Mouse (Mus musculus) stomach, embryonic 16.5 days (tissue): ENCODE measurements around the gene Tcp11l1. TPM values are rescaled to one million over a fixed set of nuclear protein-coding genes. Genes with fewer than 3 reads are reported as not detected.

Source experiments
- ATAC-seq: fragments of 200-750 bp; cut with Nextera tagmentation; 2 replicates; pipeline ENCODE4 v1.8.0; 2017; ENCODE audit warnings: moderate number of reproducible peaks, moderate TSS enrichment; ENCODE audit not compliant: insufficient read depth, low FRiP score
- H3K27ac ChIP-seq: fragments of 300-500 bp; sonication (generic); 2 replicates; pipeline ENCODE4 v1.5.1; 2014; ENCODE audit warnings: low read length
- H3K27me3 ChIP-seq: fragments of 300-500 bp; sonication (generic); 2 replicates; pipeline ENCODE4 v1.6.1; 2014; ENCODE audit warnings: low read length, control low read depth, mixed read lengths; ENCODE audit not compliant: control insufficient read depth, insufficient read depth
- H3K36me3 ChIP-seq: fragments of 300-500 bp; sonication (generic); 2 replicates; pipeline ENCODE4 v1.6.1; 2014; ENCODE audit warnings: low read length; ENCODE audit not compliant: control insufficient read depth, insufficient read depth
- H3K4me1 ChIP-seq: fragments of 300-500 bp; sonication (generic); 2 replicates; pipeline ENCODE4 v1.6.1; 2014; ENCODE audit warnings: low read length, control low read depth, mixed read lengths; ENCODE audit not compliant: control insufficient read depth, insufficient read depth
- H3K4me2 ChIP-seq: fragments of 300-500 bp; sonication (generic); 2 replicates; pipeline ENCODE4 v1.6.1; 2014; ENCODE audit warnings: low read depth, low read length, mixed read lengths
- H3K4me3 ChIP-seq: fragments of 300-500 bp; sonication (generic); replicated peaks from 2 replicates; pipeline ENCODE4 v1.5.1; 2014; ENCODE audit warnings: mild to moderate bottlenecking, low read length
- H3K9ac ChIP-seq: fragments of 300-500 bp; sonication (generic); 2 replicates; pipeline ENCODE4 v1.6.1; 2014; ENCODE audit warnings: low read length
- H3K9me3 ChIP-seq: fragments of 300-500 bp; sonication (generic); replicated peaks from 2 replicates; pipeline ENCODE4 v1.6.1; 2016; ENCODE audit warnings: low read length, control low read depth; ENCODE audit not compliant: control insufficient read depth
- WGBS: fragments of 180-500 bp; shearing (Covaris S2); extraction: QIAGEN DNeasy Blood & Tissue Kit; methylation state at CpG from one replicate; pipeline ENCODE4 v1.1.7; 2014; 5-methylcytosine and 5-hydroxymethylcytosine counted together
- polyA plus RNA-seq: library from polyadenylated mRNA; unstranded; fragments of >200 nt; fragmentation: Nextera tagmentation; extraction: Ambion mirVana; gene quantifications from 2 replicates; pipeline ENCODE4 v1.2.1, GENCODE M21; 2015

Tcp11l1 gene
- polyA plus RNA-seq, 1 experiment from 2014 or later: 25.8 TPM

DNA sequence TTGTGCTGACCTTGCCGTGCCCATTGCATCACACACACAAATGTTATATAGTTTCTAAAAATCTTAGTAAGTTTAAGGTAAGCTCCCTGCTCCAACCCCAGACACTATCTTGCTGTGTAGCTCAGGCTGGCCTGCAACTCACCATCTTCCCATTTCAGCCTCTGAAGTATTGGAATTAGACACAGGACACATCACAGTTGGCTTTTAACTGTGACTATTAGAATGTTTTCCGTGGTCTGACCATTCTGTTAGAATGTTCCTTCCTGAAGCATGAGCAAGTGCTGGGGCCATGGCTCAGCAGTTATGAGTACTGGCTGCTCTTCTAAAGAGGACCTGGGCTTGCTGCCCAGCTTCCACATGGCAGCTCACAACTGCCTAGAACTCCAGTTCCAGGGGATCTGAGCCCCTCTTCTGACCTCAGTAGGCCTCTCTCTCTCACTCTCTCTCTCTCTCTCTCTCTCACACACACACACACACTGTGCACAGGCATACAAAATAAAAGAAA is 5.3 kb upstream of the Tcp11l1 start:
- Histone ChIP-seq H3K4me3 (no peak overlapping the region), H3K36me3 (no peaks in the 10 kb centered on the region), H3K4me2 (no peak overlapping the region), H3K27ac (no peak overlapping the region), H3K4me1 (no peaks in the 10 kb centered on the region), H3K27me3 (no peaks in the 10 kb centered on the region), H3K9me3 (no peaks in the 10 kb centered on the region), H3K9ac (no peak overlapping the region)
- no peak for ATAC-seq
- 83% methylated on average over 2 of the region's 2 CpGs for WGBS

DNA sequence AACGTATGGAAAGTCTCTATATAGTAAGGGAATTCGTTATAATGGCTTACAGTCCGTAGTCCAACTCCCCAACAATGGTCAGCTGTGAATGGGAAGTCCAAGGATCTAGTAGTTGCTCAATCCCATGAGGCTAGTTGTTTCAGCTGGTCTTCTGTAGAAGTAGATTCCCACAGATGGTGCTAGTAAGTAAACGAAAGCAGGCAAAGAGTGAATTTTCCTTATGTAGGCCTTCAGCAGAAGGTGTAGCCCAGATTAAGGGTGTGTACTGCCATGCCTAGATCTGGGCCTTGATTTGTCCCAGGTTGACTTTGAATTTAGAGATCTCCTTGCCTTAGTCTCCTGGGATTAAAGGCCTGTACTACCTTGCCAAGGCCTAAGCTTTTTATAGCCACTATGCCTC is 4.3 kb upstream of the Tcp11l1 start, which contains the start of gene Pin1rt1:
Gene Pin1rt1 (minus strand): TSS at position 101 of the 400 bp plus-strand sequence.
- no peak within 1 kb of the TSS for H3K9ac ChIP-seq
- H3K27ac ChIP-seq: no peak within 1 kb of the TSS
- H3K27me3 ChIP-seq: no peaks in the 10 kb centered on the region
- H3K4me1 ChIP-seq: peaks cover 2% of the 10 kb centered on the region; the same call in 1 of the 2 replicates
- H3K4me2 ChIP-seq: no peak within 1 kb of the TSS
- H3K36me3 ChIP-seq: no peaks in the 10 kb centered on the region
- no peak within 1 kb of the TSS for H3K4me3 ChIP-seq
- no peak for ATAC-seq
- WGBS: 89% methylated on average over 4 of the region's 4 CpGs
- H3K9me3 ChIP-seq: no peaks in the 10 kb centered on the region

GRCm38 (mm10) chr2:104714254-104714691 is 2.3 kb upstream of the Tcp11l1 start:
- no peaks in the 10 kb centered on the region for H3K36me3 ChIP-seq

DNA sequence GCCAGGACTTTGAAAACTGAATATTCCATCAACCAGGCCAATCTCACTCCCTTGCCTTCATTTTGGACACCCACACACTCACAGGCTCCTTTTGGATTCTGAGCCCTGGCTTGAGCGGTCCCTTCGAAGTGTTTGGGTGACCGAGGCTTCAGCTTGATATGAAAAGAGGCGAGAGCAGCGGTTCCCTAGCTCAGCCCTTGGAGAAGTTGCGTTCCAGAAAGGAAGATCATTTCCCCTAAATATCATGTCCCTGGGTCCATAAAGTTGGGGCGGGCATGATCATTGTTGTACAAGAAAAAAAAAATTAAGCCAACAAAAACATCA is 479 bp upstream of the Tcp11l1 start:
- 4% methylated on average over 7 of the region's 7 CpGs for WGBS
- Histone ChIP-seq H3K36me3 (no peaks in the 10 kb centered on the region), H3K27ac (peak overlapping the region; percentile 67), H3K4me2 (peak overlapping the region; percentile 74), H3K9ac (peak overlapping the region; percentile 83), H3K4me3 (peak overlapping the region; percentile 72), H3K9me3 (no peaks in the 10 kb centered on the region), H3K27me3 (no peaks in the 10 kb centered on the region), H3K4me1 (peaks cover 13% of the 10 kb centered on the region; the same call in 1 of the 2 replicates)
- ATAC-seq: 0 out of 2 replicates have a peak, but pooled peaks have one; percentile 2

More at GRCm38 (mm10) chr2:104714254-104714691, 2.3 kb upstream of the Tcp11l1 start:
- H3K4me2 ChIP-seq: no peak overlapping the region
- no peaks in the 10 kb centered on the region for H3K9me3 ChIP-seq
- ATAC-seq: no peak
- WGBS: 47% methylated on average over 15 of the region's 15 CpGs
- H3K27me3 ChIP-seq: no peaks in the 10 kb centered on the region
- H3K4me3 ChIP-seq: no peak overlapping the region
- H3K27ac ChIP-seq: no peak overlapping the region
- no peak overlapping the region for H3K9ac ChIP-seq
- peaks cover 13% of the 10 kb centered on the region; the same call in 1 of the 2 replicates for H3K4me1 ChIP-seq

GRCm38 (mm10) chr2:104710670-104711370 is 1.1 kb downstream of the Tcp11l1 start:
- no peaks in the 10 kb centered on the region for H3K9me3 ChIP-seq
- H3K4me1 ChIP-seq: peaks cover 13% of the 10 kb centered on the region; the same call in 1 of the 2 replicates
- no peak for ATAC-seq
- no peaks in the 10 kb centered on the region for H3K36me3 ChIP-seq
- H3K27me3 ChIP-seq: no peaks in the 10 kb centered on the region
- H3K4me2 ChIP-seq: peak overlapping the region; percentile 74
- peak overlapping the region; percentile 72 for H3K4me3 ChIP-seq
- no peak overlapping the region for H3K27ac ChIP-seq
- 24% methylated on average over 6 of the region's 6 CpGs for WGBS
- no peak overlapping the region for H3K9ac ChIP-seq

DNA sequence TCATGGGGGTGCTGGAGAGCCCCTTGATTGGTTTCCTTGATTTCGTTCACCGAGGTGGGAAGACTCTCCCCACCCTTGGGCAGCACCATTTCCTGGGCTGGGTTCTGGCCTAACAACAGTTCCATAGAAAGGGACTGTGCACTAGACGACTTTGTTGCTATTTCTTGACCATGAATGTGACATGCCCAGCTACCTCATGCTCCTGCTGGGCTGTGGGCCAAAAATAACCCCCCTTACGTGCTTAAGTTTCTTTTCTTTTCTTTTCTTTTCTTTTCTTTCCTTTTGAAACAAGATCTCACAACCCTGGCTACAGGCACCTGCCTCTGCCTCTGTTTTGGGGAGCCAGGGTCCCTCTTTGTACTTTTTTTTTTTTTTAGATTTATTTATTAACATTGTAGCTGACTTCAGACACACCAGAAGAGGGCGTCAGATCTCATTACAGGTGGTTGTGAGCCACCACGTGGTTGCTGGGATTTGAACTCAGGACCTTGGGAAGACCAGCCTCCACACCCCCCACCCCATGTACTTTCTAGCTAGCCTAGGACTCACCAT is 2.1 kb downstream of the Tcp11l1 start:
- Histone ChIP-seq H3K9ac (no peak overlapping the region), H3K4me3 (no peak overlapping the region), H3K27me3 (no peaks in the 10 kb centered on the region), H3K9me3 (no peaks in the 10 kb centered on the region), H3K4me2 (no peak overlapping the region), H3K4me1 (peaks cover 13% of the 10 kb centered on the region; the same call in 1 of the 2 replicates), H3K27ac (no peak overlapping the region), H3K36me3 (no peaks in the 10 kb centered on the region)
- 61% methylated on average over 6 of the region's 6 CpGs for WGBS
- no peak for ATAC-seq

DNA sequence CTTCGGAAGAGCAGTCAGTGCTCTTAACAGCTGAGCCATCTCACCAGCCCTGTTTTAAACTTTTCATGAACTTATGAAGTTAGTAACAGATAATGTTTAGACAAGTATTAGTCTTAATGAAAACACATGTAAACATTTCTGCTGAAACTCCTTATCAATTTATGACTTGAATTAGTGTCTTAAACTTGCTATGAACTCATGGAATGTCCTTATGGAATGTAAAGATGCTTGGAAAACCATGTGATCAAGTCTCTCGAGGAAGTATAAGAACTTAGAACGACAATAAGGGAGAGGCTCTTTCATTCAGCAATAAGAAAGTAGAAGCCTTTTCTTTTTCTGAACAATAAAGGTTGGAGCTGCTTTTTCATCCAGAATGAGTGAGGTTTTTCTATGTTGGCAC is 7.6 kb downstream of the Tcp11l1 start:
- no peak overlapping the region for H3K4me3 ChIP-seq
- no peak for ATAC-seq
- H3K36me3 ChIP-seq: no peaks in the 10 kb centered on the region
- no peaks in the 10 kb centered on the region for H3K4me1 ChIP-seq
- no peaks in the 10 kb centered on the region for H3K9me3 ChIP-seq
- H3K27ac ChIP-seq: no peak overlapping the region
- 41% methylated on average over 3 of the region's 3 CpGs for WGBS
- H3K4me2 ChIP-seq: no peak overlapping the region
- H3K27me3 ChIP-seq: no peaks in the 10 kb centered on the region
- H3K9ac ChIP-seq: no peak overlapping the region

GRCm38 (mm10) chr2:104703158-104703557 is 8.8 kb downstream of the Tcp11l1 start:
- ATAC-seq: no peak
- no peaks in the 10 kb centered on the region for H3K9me3 ChIP-seq
- no peak overlapping the region for H3K4me2 ChIP-seq
- H3K4me1 ChIP-seq: no peaks in the 10 kb centered on the region
- H3K9ac ChIP-seq: no peak overlapping the region
- H3K27me3 ChIP-seq: no peaks in the 10 kb centered on the region
- H3K36me3 ChIP-seq: no peaks in the 10 kb centered on the region
- 77% methylated on average over 3 of the region's 3 CpGs for WGBS
- no peak overlapping the region for H3K4me3 ChIP-seq
- H3K27ac ChIP-seq: no peak overlapping the region

DNA sequence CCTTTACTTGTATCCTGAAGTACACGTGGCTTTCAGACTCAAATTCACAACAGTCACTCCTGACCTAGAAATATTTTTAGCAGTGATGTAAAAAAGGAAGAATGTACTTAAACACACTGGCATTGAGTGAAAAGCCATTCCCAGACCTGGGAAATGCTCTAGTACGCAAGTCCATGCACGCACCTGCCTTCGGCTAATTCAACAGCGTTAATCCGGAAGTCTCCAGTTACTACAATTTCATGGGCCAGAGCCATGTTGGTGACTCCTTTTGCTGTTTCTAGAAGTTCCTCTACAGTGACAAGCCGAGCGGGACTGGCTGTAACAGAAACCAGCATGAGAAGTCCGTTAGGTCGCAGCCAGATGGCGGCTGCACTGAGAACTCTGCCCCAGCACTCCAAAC is 12.3 kb downstream of the Tcp11l1 start:
- H3K36me3 ChIP-seq: no peaks in the 10 kb centered on the region
- H3K4me1 ChIP-seq: no peaks in the 10 kb centered on the region
- no peak overlapping the region for H3K4me3 ChIP-seq
- ATAC-seq: no peak
- WGBS: 77% methylated on average over 11 of the region's 11 CpGs
- no peak overlapping the region for H3K9ac ChIP-seq
- H3K27me3 ChIP-seq: no peaks in the 10 kb centered on the region
- no peaks in the 10 kb centered on the region for H3K9me3 ChIP-seq
- no peak overlapping the region for H3K4me2 ChIP-seq
- no peak overlapping the region for H3K27ac ChIP-seq
